Mouse (Mus musculus) CH12.LX (cell line): ENCODE data around the gene Gucy2d.

Experiments
- BHLHE40 ChIP-seq: IDR thresholded peaks from 2 replicates; pipeline ENCODE4 v1.6.1; 2011; ENCODE audit warnings: mild to moderate bottlenecking, low read depth, low read length, improper control_type of control experiment
- E2F4 ChIP-seq: IDR thresholded peaks from 2 replicates; pipeline ENCODE4 v1.6.1; 2011; ENCODE audit warnings: low read depth, low read length, improper control_type of control experiment; ENCODE audit not compliant: insufficient replicate concordance
- EP300 ChIP-seq: IDR thresholded peaks from 2 replicates; pipeline ENCODE4 v1.6.1; 2011; ENCODE audit warnings: low read length, improper control_type of control experiment
- MAX ChIP-seq: IDR thresholded peaks from 2 replicates; pipeline ENCODE4 v1.6.1; 2011; ENCODE audit warnings: low read length, improper control_type of control experiment
- MEF2A ChIP-seq: IDR thresholded peaks from 2 replicates; pipeline ENCODE4 v1.6.1; 2014; ENCODE audit warnings: low read depth, mild to moderate bottlenecking, inconsistent platforms, low read length, improper control_type of control experiment, borderline replicate concordance
- MYC ChIP-seq: IDR thresholded peaks from 2 replicates; pipeline ENCODE4 v1.6.1; 2011; ENCODE audit warnings: low read depth, mild to moderate bottlenecking, improper control_type of control experiment, low read length
- POLR2A ChIP-seq: IDR thresholded peaks from 2 replicates; pipeline ENCODE4 v1.6.1; 2011; ENCODE audit warnings: low read depth, mild to moderate bottlenecking, improper control_type of control experiment, low read length
- POLR2AphosphoS2 ChIP-seq: IDR thresholded peaks from 2 replicates; pipeline ENCODE4 v1.6.1; 2011; ENCODE audit warnings: low read depth, low read length, improper control_type of control experiment
- TBP ChIP-seq: conservative IDR thresholded peaks from 2 replicates; pipeline ENCODE4 v1.6.1; 2011; ENCODE audit warnings: low read depth, low read length, improper control_type of control experiment
- ZC3H11A ChIP-seq: IDR thresholded peaks from 2 replicates; pipeline ENCODE4 v1.6.1; 2012; ENCODE audit warnings: low read depth, mild to moderate bottlenecking, inconsistent platforms, low read length, improper control_type of control experiment

- TF ChIP-seq MYC = no peak
- TF ChIP-seq MAX = no peak
- TF ChIP-seq POLR2A = no peak
- TF ChIP-seq TBP = no peak
- TF ChIP-seq MEF2A = no peak
- no peak for TF ChIP-seq EP300
- TF ChIP-seq POLR2AphosphoS2 = no peak
- TF ChIP-seq E2F4 = no peak
- TF ChIP-seq ZC3H11A = no peak
- no peak for TF ChIP-seq BHLHE40
Observed at GRCm38 (mm10) chr7:98425551-98425950, 14.7 kb upstream of the Gucy2d start.
